Mouse (Mus musculus): Measurements from ENCODE around the gene Cd3d. TPM values are rescaled to one million over a fixed set of nuclear protein-coding genes. Genes with fewer than 3 reads are reported as not detected.
A peak's percentile ranks its signal among the peaks of the same experiment; 100 is the strongest.

Gene Cd3d
- polyA plus RNA-seq, 1 experiment from 2014 or later = not detected

- in situ Hi-C loops (cut with MboI; ENCODE audit: low pct_unique_long_range_greater_than_20kb) = no loop called here
- ATAC-seq = no peak
- TF ChIP-seq CTCF (IDR thresholded peaks at IDR 0.05) = no peak
- peaks cover 42% of the 10 kb centered on the region for H3K27me3 ChIP-seq
- no peak for DNase-seq (ENCODE audit: low read depth, low spot score)
- CTCF ChIA-PET = no interaction called here
- POLR2A ChIA-PET = no interaction called here
Measured at GRCm38 (mm10) chr9:45011291-45011690, 29.7 kb downstream of the Cd3d start.

- ATAC-seq (no peak), DNase-seq (ENCODE audit: low read depth, low spot score) (no peak)
- no peak for TF ChIP-seq CTCF (IDR thresholded peaks at IDR 0.05)
- H3K27me3 ChIP-seq = peaks cover 23% of the 10 kb centered on the region
- in situ Hi-C loops (cut with MboI; ENCODE audit: low pct_unique_long_range_greater_than_20kb) = no loop called here
- CTCF ChIA-PET = interaction anchor here (1.7 kb wide), 1 partner anchor 8 kb away, joined by 3 read pairs; no protein-coding TSS in a partner anchor
- POLR2A ChIA-PET = no interaction called here
Measured at GRCm38 (mm10) chr9:45014879-45015278, 33.3 kb downstream of the Cd3d start.

GRCm38 (mm10) chr9:45015841-45016240 lies 34.3 kb downstream of the Cd3d start:
- DNase-seq (ENCODE audit: low read depth, low spot score) = no peak
- ATAC-seq = no peak
- ChIA-PET POLR2A (no interaction called here), CTCF (no interaction called here)
- peaks cover 26% of the 10 kb centered on the region for H3K27me3 ChIP-seq
- TF ChIP-seq CTCF (IDR thresholded peaks at IDR 0.05) = no peak
- in situ Hi-C loops (cut with MboI; ENCODE audit: low pct_unique_long_range_greater_than_20kb) = no loop called here

GRCm38 (mm10) chr9:45018031-45018430 lies 36.4 kb downstream of the Cd3d start:
- DNase-seq (ENCODE audit: low read depth, low spot score) (no peak), ATAC-seq (no peak)
- H3K27me3 ChIP-seq = peaks cover 25% of the 10 kb centered on the region
- ChIA-PET POLR2A (no interaction called here), CTCF (no interaction called here)
- in situ Hi-C loops (cut with MboI; ENCODE audit: low pct_unique_long_range_greater_than_20kb) = no loop called here
- no peak for TF ChIP-seq CTCF (IDR thresholded peaks at IDR 0.05)

- ATAC-seq (no peak), DNase-seq (ENCODE audit: low read depth, low spot score) (no peak)
- peak; percentile 77 for TF ChIP-seq CTCF (IDR thresholded peaks at IDR 0.05)
- H3K27me3 ChIP-seq = peaks cover 29% of the 10 kb centered on the region
- in situ Hi-C loops (cut with MboI; ENCODE audit: low pct_unique_long_range_greater_than_20kb) = no loop called here
- ChIA-PET POLR2A (no interaction called here), CTCF (interaction anchor here (1.0 to 1.7 kb wide), 5 partner anchors 9 to 30 kb away, joined by 3 to 6 read pairs (median 3); no protein-coding TSS in a partner anchor)
Measured at GRCm38 (mm10) chr9:45022800-45023199, 41.2 kb downstream of the Cd3d start.

- peaks cover 36% of the 10 kb centered on the region for H3K27me3 ChIP-seq
- TF ChIP-seq CTCF (IDR thresholded peaks at IDR 0.05) = no peak
- POLR2A ChIA-PET = no interaction called here
- CTCF ChIA-PET = interaction anchor here (1.7 kb wide), 1 partner anchor 26 kb away, joined by 6 read pairs; no protein-coding TSS in a partner anchor
- DNase-seq (ENCODE audit: low read depth, low spot score) (no peak), ATAC-seq (no peak)
- in situ Hi-C loops (cut with MboI; ENCODE audit: low pct_unique_long_range_greater_than_20kb) = no loop called here
Measured at GRCm38 (mm10) chr9:45023638-45024037, 42.1 kb downstream of the Cd3d start.

- peaks cover 41% of the 10 kb centered on the region for H3K27me3 ChIP-seq
- in situ Hi-C loops (cut with MboI; ENCODE audit: low pct_unique_long_range_greater_than_20kb) = no loop called here
- POLR2A ChIA-PET = no interaction called here
- TF ChIP-seq CTCF (IDR thresholded peaks at IDR 0.05) = no peak
- CTCF ChIA-PET = interaction anchor here (1.7 kb wide), 1 partner anchor 27 kb away, joined by 6 read pairs; no protein-coding TSS in a partner anchor
- ATAC-seq = no peak
- no peak for DNase-seq (ENCODE audit: low read depth, low spot score)
Measured at GRCm38 (mm10) chr9:45024187-45024586, 42.6 kb downstream of the Cd3d start.

GRCm38 (mm10) chr9:45027376-45027775 lies 45.8 kb downstream of the Cd3d start:
- DNase-seq (ENCODE audit: low read depth, low spot score) (no peak), ATAC-seq (no peak)
- TF ChIP-seq CTCF (IDR thresholded peaks at IDR 0.05) = no peak
- POLR2A ChIA-PET = no interaction called here
- peaks cover 31% of the 10 kb centered on the region for H3K27me3 ChIP-seq
- in situ Hi-C loops (cut with MboI; ENCODE audit: low pct_unique_long_range_greater_than_20kb) = no loop called here
- CTCF ChIA-PET = no interaction called here

GRCm38 (mm10) chr9:45030341-45030740 lies 48.8 kb downstream of the Cd3d start:
- no peak for TF ChIP-seq CTCF (IDR thresholded peaks at IDR 0.05)
- H3K27me3 ChIP-seq = peaks cover 52% of the 10 kb centered on the region
- ATAC-seq (no peak), DNase-seq (ENCODE audit: low read depth, low spot score) (no peak)
- in situ Hi-C loops (cut with MboI; ENCODE audit: low pct_unique_long_range_greater_than_20kb) = no loop called here
- POLR2A ChIA-PET = interaction anchor here (0.5 kb wide), 1 partner anchor 232 kb away, joined by 4 read pairs; no protein-coding TSS in a partner anchor
- CTCF ChIA-PET = no interaction called here

GRCm38 (mm10) chr9:45032261-45032660 lies 50.7 kb downstream of the Cd3d start:
- TF ChIP-seq CTCF (IDR thresholded peaks at IDR 0.05) = no peak
- POLR2A ChIA-PET = no interaction called here
- CTCF ChIA-PET = no interaction called here
- peaks cover 54% of the 10 kb centered on the region for H3K27me3 ChIP-seq
- DNase-seq (ENCODE audit: low read depth, low spot score) (no peak), ATAC-seq (no peak)
- in situ Hi-C loops (cut with MboI; ENCODE audit: low pct_unique_long_range_greater_than_20kb) = no loop called here

- TF ChIP-seq CTCF (IDR thresholded peaks at IDR 0.05) = no peak
- peaks cover 53% of the 10 kb centered on the region for H3K27me3 ChIP-seq
- in situ Hi-C loops (cut with MboI; ENCODE audit: low pct_unique_long_range_greater_than_20kb) = no loop called here
- no peak for ATAC-seq
- POLR2A ChIA-PET = no interaction called here
- no peak for DNase-seq (ENCODE audit: low read depth, low spot score)
- CTCF ChIA-PET = no interaction called here
Measured at GRCm38 (mm10) chr9:45034526-45034925, 52.9 kb downstream of the Cd3d start.

Other genes starting within 250 kb of the Cd3d start
- gene Phldb1, start 246.6 kb upstream of the Cd3d start, polyA plus RNA-seq (2021) = 137 TPM
- 142 TPM for gene Arcn1, start 213.9 kb upstream of the Cd3d start, polyA plus RNA-seq (2021)
- gene Ift46, start 213.9 kb upstream of the Cd3d start, polyA plus RNA-seq (2021) = 193 TPM
- 7.3 TPM for gene Tmem25, start 182.5 kb upstream of the Cd3d start, polyA plus RNA-seq (2021)
- 3.3 TPM for gene Ttc36, start 178.7 kb upstream of the Cd3d start, polyA plus RNA-seq (2021)
- 22.2 TPM for gene Kmt2a, start 100.5 kb upstream of the Cd3d start, polyA plus RNA-seq (2021)
- 440 TPM for gene Atp5l, start 61.0 kb upstream of the Cd3d start, polyA plus RNA-seq (2021)
- gene Ube4a, start 16.2 kb upstream of the Cd3d start, polyA plus RNA-seq (2021) = 44.1 TPM
- gene Cd3g, start 1.4 kb upstream of the Cd3d start, polyA plus RNA-seq (2021) = not detected
- not detected for gene Cd3e, start 27.8 kb downstream of the Cd3d start, polyA plus RNA-seq (2021)
- gene Mpzl2, start 58.0 kb downstream of the Cd3d start, polyA plus RNA-seq (2021) = not detected
- gene Mpzl3, start 73.4 kb downstream of the Cd3d start, polyA plus RNA-seq (2021) = 3.1 TPM
- gene Jaml, start 97.4 kb downstream of the Cd3d start, polyA plus RNA-seq (2021) = not detected
- gene Scn2b, start 136.0 kb downstream of the Cd3d start, polyA plus RNA-seq (2021) = not detected
- not detected for gene Scn4b, start 156.6 kb downstream of the Cd3d start, polyA plus RNA-seq (2021)
- not detected for gene BC049352, start 200.2 kb downstream of the Cd3d start, polyA plus RNA-seq (2021)
- not detected for gene Tmprss4, start 222.3 kb downstream of the Cd3d start, polyA plus RNA-seq (2021)

All from Patski (cell line).